Mouse (Mus musculus): ENCODE measurements around the gene Arhgap15. TPM values are rescaled to one million over a fixed set of nuclear protein-coding genes. Genes with fewer than 3 reads are reported as not detected.

The Arhgap15 gene
- total RNA-seq, 2 experiments from 2014 or later = 122 to 124 TPM

DNA sequence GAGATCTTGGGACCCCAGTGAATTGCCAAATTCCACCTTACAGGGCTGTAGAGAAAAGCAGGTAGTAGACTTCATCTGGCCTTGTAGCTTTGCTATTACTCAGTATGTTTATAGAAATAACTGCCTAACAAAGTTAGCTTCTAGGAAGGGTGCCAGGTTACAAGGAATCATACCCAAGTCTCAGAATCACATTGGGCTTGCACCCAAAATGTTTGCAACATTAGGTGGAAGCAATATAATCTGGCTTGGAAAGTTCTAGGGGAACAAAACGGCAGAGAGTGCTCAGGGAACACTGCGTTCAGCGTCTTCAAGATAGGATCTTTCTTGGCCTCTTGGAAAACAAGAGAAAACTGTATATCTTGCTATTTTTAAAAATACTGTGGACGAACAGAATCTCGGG, 158.9 kb downstream of the Arhgap15 start:
- no peak for ATAC-seq (replicated peaks; ENCODE audit: poor library complexity)

DNA sequence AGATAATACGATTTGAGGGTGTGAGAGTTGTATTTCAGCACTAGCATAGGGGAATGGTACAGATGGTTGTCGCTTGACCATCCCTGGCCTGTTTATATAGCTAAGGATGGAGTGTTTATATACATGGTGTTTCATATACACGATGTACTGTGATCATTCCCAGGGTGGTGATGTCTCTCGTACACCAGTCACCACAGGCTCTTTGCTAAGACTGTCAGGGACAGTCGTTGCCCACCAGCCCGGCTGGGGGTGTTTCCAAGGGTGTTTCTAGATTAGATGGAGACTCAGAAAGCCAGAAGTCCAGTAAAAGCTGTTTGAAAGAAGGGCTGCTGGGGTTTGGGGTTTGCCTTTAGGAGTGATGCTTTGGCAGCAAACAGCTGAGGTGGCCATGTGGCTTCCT, 165.5 kb downstream of the Arhgap15 start:
- ATAC-seq (replicated peaks; ENCODE audit: poor library complexity) = no peak

- no peak for ATAC-seq (replicated peaks; ENCODE audit: poor library complexity)
These were observed 175.3 kb downstream of the Arhgap15 start for GRCm38 (mm10) chr2:43923863-43924340.

GRCm38 (mm10) chr2:43931687-43932086, 183.1 kb downstream of the Arhgap15 start:
- ATAC-seq (replicated peaks; ENCODE audit: poor library complexity) = no peak

DNA sequence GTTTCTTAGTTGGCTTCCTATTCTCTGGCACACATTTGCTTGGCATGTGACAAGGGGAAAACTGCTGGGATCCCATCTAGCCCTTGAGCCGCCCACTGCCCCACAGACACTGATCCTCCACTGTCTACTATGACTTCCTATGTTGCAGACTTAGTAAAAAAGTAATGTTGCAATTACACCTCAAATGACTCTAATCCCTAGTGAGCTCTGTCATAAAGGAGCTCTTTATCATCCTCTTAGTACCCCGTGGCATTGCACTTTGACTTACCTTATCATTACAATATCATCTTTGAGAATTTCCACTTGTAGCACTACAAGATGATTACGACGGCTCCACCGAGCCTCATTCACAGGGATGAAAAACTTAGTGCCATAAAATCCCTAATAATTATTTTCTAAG, 190.6 kb downstream of the Arhgap15 start:
- ATAC-seq (replicated peaks; ENCODE audit: poor library complexity) = no peak

GRCm38 (mm10) chr2:43945679-43946078, 197.1 kb downstream of the Arhgap15 start:
- peak; percentile 39 for ATAC-seq (replicated peaks; ENCODE audit: poor library complexity)

GRCm38 (mm10) chr2:43949775-43950492, 201.3 kb downstream of the Arhgap15 start:
- no peak for ATAC-seq (replicated peaks; ENCODE audit: poor library complexity)

GRCm38 (mm10) chr2:43950741-43951140, 202.1 kb downstream of the Arhgap15 start:
- no peak for ATAC-seq (replicated peaks; ENCODE audit: poor library complexity)

DNA sequence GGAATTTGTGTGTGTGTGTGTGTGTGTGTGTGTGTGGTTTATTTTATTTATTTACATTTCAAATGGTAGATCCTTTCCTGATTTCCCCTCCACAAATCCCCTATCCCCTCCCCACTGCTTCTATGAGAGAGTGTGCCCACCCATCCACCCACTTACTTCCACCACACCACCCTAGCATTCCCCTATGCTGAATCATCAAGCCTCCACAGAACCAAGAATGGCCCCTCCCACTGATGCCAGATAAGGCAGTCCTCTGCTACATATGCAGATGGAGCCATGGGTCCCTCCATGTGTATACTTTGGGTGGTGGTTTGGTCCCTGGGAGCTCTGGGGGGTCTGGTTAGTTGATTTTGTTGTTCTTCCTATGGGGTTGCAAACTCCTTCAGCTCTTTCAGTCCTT, 210.6 kb downstream of the Arhgap15 start:
- ATAC-seq (replicated peaks; ENCODE audit: poor library complexity) = no peak

DNA sequence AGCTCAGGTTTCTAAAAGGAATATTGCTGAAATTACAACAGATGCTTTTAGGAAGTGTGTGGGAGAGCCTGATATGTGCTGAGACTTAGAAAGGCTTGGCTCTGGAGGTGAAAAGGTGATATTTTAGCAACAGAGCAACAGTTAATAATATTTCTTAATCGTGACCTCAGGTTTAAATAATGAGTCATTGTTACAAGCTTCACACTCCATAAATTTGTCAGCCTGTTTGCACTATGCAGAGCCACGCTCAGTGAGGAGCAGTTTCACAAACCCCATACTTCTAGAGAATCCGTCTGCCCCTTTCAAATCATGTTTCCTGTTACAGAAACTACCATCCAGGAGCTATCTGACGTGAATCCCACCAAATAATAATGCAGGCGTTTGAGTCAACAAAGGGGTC, 213.8 kb downstream of the Arhgap15 start:
- ATAC-seq (replicated peaks; ENCODE audit: poor library complexity) = no peak

DNA sequence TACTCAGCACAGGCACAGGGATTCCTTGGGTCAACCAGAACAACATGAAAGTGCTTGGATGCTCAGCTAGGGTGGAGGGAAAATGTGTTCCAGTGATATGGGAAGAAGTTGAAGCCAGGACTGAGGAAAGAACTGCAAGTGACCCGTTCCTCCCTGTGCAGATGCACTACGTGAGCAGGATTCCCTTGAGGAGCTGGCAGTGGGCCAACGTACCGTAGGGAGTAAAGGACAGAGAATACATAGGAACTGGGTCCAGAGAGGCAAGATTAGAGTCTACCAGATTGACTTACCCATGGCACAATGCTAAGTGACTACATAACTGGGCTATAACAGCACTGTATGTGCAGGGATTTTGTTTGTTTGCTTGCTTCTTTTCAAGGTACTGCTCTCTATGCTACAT, 220.0 kb downstream of the Arhgap15 start:
- ATAC-seq (replicated peaks; ENCODE audit: poor library complexity) = no peak

DNA sequence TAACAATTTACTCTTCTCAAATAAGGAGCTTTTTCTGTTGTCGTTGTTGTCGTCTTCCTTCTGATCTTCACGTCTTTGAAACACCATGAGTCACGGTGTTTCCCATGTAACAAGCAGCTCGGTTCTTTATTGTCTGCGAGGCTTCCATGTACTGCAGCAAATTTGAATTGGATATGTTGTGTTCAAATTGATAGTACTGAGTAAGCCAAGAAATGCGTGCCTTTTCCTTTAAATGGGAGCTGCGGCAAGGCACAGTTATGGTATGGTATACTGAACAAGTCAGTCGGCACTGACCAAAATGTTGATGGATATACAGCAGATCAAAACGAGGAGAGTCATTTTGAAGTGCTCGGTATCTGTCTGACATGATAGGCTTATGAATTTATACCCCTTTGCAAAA, 229.1 kb downstream of the Arhgap15 start:
- no peak for ATAC-seq (replicated peaks; ENCODE audit: poor library complexity)

DNA sequence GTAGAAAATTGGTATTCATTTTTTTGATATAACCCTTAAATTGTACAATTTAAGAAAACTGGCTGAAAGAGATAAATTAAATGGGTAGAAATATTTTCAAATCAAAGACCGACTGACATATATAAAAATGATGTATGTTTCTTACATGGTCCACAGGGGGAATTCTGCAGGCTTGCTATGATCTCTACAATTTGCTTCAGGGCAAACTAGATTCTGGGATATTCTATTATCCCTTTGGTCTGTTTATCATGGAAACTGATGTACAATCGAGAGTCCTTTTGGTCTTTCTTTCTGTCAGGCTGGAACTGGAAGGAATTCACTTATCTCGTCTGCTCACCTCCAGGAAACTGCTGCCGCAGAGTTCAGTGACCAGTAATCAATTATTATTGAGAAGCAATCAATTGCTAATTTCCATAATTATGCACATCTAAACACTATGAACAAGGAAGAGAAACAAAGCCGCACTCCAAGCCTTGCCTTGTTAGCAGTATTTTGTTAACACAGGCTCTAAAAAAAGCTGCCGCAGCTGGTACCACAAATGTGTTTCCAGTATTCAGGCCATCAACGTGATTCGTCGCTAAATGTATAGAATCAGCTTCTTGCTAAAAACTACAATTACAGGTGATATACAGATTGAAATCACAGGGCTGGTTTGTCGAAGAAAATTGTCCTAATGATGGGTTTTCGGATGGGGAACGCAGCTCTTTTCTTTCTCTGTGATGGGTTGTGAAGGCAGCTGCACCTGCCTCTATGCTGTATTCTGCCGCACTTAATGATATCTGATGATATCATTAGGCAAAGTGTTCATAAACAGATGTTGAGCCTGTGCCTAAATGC, 229.8 kb downstream of the Arhgap15 start:
- ATAC-seq (replicated peaks; ENCODE audit: poor library complexity) = no peak

DNA sequence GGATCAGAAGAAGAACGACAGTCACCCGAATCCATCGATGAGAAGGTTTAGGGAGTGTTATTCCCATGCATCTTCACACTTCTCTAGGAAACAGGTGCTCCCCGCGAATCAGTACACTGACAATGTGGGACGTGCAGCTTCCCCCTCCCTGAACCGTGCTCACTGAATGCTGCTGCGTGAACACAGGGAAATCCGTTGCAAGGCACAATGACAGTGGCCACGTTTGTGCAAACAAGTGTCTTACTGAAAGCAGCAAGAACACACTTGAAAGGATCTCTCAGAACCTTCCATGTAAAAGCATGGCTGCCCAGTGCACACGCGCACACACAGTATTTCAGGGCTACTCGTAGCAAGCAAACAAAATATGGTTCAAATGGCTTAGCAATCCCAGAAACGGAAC, 237.4 kb downstream of the Arhgap15 start:
- ATAC-seq (replicated peaks; ENCODE audit: poor library complexity) = no peak

DNA sequence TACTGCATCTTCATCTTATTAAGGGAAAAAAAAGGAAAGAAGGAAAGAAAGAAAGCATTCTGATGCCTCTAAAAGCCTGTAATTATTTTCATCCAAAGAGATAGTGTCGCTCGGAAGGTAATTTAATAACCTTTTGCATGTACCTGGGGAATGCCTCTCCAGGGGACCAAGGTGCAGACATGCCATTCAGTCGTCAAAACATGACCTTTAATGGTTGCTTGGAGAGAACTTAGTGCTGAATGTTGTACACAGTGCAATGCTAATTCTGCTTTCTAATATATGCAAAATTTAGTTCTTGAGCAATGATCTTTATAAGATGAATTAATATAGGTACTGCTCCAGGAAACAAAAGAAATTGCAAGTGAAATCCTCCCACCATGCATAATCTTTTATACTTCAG, 239.3 kb downstream of the Arhgap15 start:
- ATAC-seq (replicated peaks; ENCODE audit: poor library complexity) = no peak

DNA sequence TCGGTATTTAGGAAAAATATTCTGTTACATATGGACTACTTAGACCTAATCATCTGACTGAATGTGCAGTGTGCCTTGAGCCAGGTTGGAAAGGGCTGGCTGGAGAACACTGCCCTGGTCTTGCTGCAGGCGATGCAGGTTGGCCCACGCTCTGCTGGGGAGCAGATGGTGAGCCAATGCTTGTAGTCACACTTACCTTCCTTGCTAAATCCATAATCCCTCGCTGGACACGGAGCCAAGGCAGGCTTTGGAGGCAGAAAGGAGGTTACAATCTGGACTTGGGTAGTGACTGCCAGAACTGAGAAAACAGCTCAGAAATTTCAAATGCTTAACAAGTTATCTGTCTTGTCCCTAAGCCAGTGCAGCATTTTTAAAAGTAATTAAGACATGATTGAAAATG, 241.2 kb downstream of the Arhgap15 start:
- ATAC-seq (replicated peaks; ENCODE audit: poor library complexity) = no peak

DNA sequence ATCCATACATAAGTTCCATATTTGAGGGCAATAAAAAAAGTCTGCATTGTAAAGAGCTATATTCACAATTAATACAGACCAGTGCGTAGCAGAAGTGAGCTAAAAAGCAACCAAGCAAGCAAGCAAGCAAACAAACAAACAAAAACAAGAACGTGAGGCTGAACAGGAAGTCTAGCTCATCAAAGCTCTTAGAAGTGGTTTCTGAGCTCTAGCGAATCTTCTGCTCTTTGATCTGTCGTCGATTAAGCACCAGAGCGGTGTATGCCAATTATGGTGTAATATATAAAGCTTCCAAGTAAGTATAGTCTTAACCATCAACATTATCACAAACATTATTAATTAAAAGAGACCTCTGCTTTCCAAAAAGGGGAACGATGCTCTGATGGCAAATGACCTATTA, 243.9 kb downstream of the Arhgap15 start:
- ATAC-seq (replicated peaks; ENCODE audit: poor library complexity) = no peak

DNA sequence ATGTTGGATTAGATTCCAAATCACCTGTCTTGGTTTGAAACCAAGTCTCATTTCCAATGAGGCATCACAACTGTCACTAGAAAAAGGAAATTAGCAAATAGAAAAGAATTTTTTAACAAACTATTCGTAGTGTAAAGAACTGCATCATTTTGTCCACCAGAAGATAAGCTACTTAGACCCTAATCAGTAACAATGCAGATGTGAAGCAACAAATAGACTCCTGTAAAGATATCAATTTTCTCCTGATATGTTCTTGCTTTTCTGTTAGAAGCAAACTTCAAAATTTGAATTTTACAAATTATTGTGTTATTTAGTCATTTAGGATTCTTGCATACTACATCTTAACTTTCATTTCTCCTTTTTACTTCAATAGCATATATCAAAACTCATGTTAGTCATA, 253.8 kb downstream of the Arhgap15 start:
- no peak for ATAC-seq (replicated peaks; ENCODE audit: poor library complexity)

DNA sequence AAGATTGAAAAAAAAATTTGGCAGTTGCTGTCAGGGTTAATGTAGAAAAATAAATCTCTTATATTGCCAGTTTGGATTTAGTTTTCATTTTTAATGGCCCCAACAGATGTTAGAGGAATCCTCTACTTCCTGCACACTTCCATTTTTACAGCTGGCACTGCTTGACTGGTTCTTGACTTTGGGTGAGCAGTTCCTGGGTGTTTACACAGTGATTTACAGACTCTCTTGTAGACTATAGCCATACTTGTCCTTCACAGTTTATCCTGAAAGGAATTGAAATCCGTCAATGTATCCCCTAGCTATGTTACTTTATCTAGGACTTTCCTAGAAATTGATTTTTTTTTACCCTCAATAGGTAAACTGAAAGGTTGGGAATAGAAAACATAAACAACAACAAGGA, 261.6 kb downstream of the Arhgap15 start:
- no peak for ATAC-seq (replicated peaks; ENCODE audit: poor library complexity)

- no peak for ATAC-seq (replicated peaks; ENCODE audit: poor library complexity)
These were observed 264.8 kb downstream of the Arhgap15 start for GRCm38 (mm10) chr2:44013388-44013787.

GRCm38 (mm10) chr2:44016720-44017119, 268.1 kb downstream of the Arhgap15 start:
- no peak for ATAC-seq (replicated peaks; ENCODE audit: poor library complexity)

DNA sequence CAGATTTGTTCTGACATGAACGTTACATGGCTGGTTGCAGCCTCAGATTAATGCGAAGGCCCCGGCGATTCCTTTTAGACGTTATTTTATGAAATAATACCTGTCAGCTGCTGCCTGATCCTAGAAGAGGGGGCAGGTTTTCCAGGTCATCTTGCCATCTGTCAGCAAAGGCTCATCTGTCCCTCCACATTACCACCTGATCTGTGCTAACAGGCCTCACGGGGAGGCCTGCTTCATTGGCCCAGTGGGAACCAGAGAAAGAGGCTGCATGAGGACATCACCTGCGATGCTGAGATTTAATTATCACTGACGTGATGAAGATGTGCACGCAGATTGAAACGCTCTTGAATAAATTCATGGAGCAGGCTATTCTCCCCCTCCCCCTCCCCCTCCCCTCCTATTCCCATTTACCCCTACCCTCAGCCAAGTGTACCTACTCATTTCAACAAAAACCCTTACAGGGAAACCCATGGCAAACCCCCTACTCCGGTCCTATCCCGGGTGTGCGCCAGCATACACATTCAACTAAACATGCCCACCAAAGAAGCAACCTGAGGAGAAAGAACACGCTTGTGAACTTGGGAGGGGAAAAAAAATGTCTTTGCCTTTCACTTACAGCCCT, 268.9 kb downstream of the Arhgap15 start:
- no peak for ATAC-seq (replicated peaks; ENCODE audit: poor library complexity)
